Mouse (Mus musculus) pancreas, adult 10 weeks (tissue): Measurements from ENCODE around the gene Traf1. TPM values are rescaled to one million over a fixed set of nuclear protein-coding genes. Genes with fewer than 3 reads are reported as not detected.

Experiments
- polyA plus RNA-seq: library from polyadenylated mRNA; stranded (reverse); fragments of 350-450 nt; fragmentation: Illumina TruSeq; extraction: RNeasy Lipid Tissue Mini Kit (QIAGEN cat#74804); gene quantifications from one replicate; pipeline ENCODE4 v1.2.3, GENCODE M21; 2015; ENCODE audit warnings: low read depth, low replicate concordance; ENCODE audit not compliant: insufficient read depth

Traf1 gene
- 3.5 TPM for polyA plus RNA-seq

DNA sequence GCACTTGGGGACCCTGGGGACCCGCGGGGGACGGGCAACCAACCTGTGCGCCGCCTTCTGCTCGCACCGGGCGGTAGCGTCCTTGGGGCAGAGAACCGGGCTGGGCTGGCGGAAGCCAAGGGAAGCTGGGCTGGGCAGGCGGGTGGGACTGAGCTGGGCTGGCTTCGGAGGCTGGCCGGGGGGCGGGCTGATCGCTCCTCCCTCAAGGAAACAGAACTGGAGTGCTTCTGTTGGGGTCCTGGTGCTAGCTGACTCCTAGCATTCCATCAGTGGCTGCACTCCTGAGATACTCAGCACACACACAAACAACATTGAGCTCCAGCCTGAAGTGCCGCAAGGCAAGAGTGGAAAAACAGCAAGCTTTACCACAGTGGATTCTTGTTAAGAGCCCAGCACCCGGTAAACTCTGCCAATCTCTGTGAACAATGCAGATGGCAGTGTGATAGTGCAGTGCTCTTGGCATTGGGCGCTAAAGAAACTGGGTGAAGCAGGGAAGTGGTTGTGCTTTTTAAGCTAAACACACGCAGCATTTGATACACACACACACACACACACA, at the start of gene Traf1:
Traf1 (minus strand) TSS at position 292 of the 556 bp plus-strand sequence.

DNA sequence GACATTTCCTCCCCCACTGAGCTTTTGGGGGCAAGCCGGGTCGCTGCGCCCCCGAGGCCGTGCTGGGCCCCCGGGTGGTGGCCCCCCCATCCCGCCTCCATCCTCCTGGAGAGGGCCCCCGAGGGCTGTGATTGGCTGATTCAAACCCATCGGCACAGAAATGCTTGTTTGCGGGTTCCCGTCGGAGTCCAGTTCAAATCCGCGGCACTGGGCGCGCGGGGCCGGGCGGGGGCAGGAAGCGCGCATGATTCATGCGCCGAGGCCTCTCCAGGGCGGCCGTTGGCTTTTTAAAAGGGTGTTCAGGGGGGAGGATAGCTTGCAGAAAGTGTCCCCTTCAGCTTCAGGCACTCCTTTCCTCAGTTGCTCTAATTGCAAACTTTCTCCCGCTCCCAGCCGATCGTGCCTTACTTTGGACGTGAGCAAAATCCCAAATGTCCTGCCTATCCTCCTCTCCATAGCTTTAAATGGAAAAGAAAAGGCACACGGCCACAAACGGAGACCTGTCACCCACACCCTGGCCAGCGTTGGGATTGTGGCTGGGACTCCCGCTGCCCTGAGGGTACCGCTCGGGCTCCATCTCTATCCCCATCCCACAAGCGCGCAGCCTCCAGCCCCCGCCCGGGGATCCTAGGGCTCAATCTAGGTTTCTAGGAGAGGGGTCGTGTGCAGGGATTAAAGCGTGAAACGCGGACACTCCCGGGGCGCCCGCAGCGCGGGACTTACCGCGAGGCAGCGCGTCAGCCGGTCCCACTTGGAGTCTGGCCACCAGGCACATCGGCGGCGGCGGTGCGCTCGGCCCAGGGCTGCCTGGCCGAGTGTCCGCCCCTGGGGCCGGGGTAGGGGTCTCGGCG, 48.1 kb downstream of the Traf1 start, which contains the start of gene Phf19:
Phf19 (minus strand) TSS at position 809 of the 851 bp plus-strand sequence.

Other genes with a start within 250 kb of the Traf1 start
- gene Gapvd1, start 206.5 kb downstream of the Traf1 start, polyA plus RNA-seq = 13.4 TPM
- gene Hspa5, start 189.8 kb downstream of the Traf1 start, polyA plus RNA-seq = 260 TPM
- gene Rabepk, start 161.9 kb downstream of the Traf1 start, polyA plus RNA-seq = 2.5 TPM
- gene Fbxw2, start 135.5 kb downstream of the Traf1 start, polyA plus RNA-seq = 16.5 TPM
- not detected for gene Gm34653, start 128.8 kb downstream of the Traf1 start, polyA plus RNA-seq
- 4.3 TPM for gene Cutal, start 87.4 kb downstream of the Traf1 start, polyA plus RNA-seq
- 7.3 TPM for gene Psmd5, start 86.8 kb downstream of the Traf1 start, polyA plus RNA-seq
- gene Phf19, start 47.7 kb downstream of the Traf1 start, polyA plus RNA-seq = 0.44 TPM
- not detected for gene Hc, start 99.7 kb upstream of the Traf1 start, polyA plus RNA-seq
- gene AI182371, start 139.8 kb upstream of the Traf1 start, polyA plus RNA-seq = 0.65 TPM
- gene Cntrl, start 147.7 kb upstream of the Traf1 start, polyA plus RNA-seq = 9.3 TPM
- 23.1 TPM for gene Rab14, start 239.3 kb upstream of the Traf1 start, polyA plus RNA-seq